Mouse (Mus musculus) E14TG2a.4 (cell line): ENCODE data around the gene Clp1.

ENCODE experiments used
- H3K27me3 ChIP-seq: 2 replicates; pipeline ENCODE4 v1.6.1; 2014; ENCODE audit warnings: low read length, control low read depth; ENCODE audit not compliant: insufficient read depth
- H3K36me3 ChIP-seq: 2 replicates; pipeline ENCODE4 v1.6.1; 2014; ENCODE audit warnings: low read length, control low read depth; ENCODE audit not compliant: insufficient read depth
- H3K4me1 ChIP-seq: replicated peaks from 2 replicates; pipeline ENCODE4 v1.6.1; 2014; ENCODE audit warnings: low read depth, low read length, control low read depth
- H3K4me3 ChIP-seq: replicated peaks from 2 replicates; pipeline ENCODE4 v1.5.1; 2014; ENCODE audit warnings: mild to moderate bottlenecking, low read length
- H3K9me3 ChIP-seq: 2 replicates; pipeline ENCODE4 v1.6.1; 2014; ENCODE audit warnings: low read length, control low read depth
- CTCF ChIP-seq: conservative IDR thresholded peaks from 2 replicates; pipeline ENCODE4 v1.5.1; 2014; ENCODE audit warnings: low read length
- NANOG ChIP-seq: IDR thresholded peaks from 2 replicates; pipeline ENCODE4 v1.6.1; 2014; ENCODE audit warnings: borderline replicate concordance, low read length, mixed read lengths
- POU5F1 ChIP-seq: IDR thresholded peaks from 2 replicates; pipeline ENCODE4 v1.6.1; 2014; ENCODE audit warnings: low read length, borderline replicate concordance

The Clp1 gene

DNA sequence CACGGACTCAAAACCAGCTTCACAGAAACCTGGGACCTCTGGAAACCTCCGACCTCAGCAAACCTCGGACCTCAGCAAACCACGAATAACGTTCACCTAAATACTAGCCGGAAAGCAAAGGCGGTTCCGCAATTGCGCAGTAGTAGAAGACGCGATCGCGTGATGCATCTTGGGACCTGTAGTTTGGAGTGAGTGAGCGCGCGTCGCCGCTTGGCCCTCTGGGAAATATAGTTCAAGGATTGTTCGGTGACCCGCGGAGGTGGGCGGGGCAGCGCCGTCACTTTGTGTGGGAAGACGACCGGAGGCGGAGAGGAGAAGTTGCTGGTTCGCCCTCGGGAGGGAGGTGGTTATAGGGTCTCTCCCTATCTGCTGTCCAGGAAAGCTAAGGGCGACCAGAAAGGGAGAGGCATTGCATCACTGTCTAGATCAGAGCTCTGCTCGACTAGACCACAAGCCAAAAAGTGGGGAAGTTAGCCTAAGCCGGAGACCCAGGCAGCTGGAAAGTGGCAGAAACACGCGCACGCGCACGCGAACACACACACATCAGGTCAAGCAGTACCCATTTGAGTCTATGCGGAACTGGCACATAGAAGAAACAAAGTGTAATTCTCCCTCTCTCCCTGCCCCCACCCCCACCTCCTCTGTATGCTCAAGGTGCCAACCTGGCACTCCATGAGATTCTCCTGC lies at the start of gene Clp1:
Gene Clp1 (minus strand): TSS at position 179 of the 687 bp plus-strand sequence.
- TF ChIP-seq POU5F1 (no peak), CTCF (no peak), NANOG (no peak)
- Histone ChIP-seq H3K36me3 (peaks cover 36% of the 10 kb centered on the region), H3K4me3 (peak within 1 kb of the TSS; percentile 90), H3K9me3 (no peaks in the 10 kb centered on the region), H3K27me3 (peaks cover 18% of the 10 kb centered on the region), H3K4me1 (peaks cover 40% of the 10 kb centered on the region)

DNA sequence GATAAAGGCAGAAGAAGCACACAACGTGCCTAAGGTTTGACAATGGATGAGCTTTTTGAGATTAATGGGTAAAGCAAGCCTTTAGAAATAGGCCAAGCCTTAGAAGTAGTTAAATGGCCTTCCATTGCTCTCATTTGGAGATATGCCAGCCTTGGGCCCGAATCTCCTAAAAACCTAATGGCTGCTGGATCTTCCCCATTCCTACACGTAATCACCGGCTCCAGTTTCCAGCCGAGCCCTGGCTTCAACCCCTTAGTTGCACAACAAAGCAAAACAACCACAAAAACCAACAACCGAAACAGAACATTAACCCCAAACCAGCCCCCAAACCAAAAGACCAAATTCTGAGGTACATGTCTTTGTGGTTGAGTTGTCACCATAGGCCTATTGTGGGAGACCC lies 48.5 kb upstream of the Clp1 start:
- Histone ChIP-seq H3K4me1 (peaks cover 36% of the 10 kb centered on the region), H3K9me3 (no peaks in the 10 kb centered on the region), H3K36me3 (no peaks in the 10 kb centered on the region), H3K27me3 (peaks cover 15% of the 10 kb centered on the region), H3K4me3 (peak overlapping the region; percentile 18; the same call in 1 of the 2 replicates)
- TF ChIP-seq POU5F1 (no peak), CTCF (no peak), NANOG (no peak)

DNA sequence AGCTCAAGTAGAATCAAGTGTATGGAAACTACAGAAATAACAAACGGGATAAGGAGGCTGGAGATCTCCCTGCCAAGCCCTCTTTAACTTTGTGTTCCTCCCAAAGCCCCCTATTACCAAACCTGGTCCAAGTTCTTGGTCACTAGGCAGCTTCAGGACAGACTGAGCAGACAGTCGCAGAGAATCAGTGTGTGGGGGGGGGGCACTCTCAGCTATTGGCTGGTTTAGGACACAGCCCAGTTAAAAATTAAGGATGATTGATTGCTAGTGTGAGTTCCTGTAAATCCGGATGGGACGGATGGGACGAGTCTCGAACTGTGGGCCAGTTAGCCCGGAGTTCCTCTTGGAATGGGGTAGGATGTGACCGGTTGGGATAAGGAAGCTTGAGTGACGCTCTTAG lies 48.1 kb upstream of the Clp1 start, which contains the start of gene Serping1:
Gene Serping1 (minus strand): TSS at position 204 of the 400 bp plus-strand sequence.
- Histone ChIP-seq H3K36me3 (no peaks in the 10 kb centered on the region), H3K4me1 (peaks cover 36% of the 10 kb centered on the region), H3K4me3 (peak within 1 kb of the TSS; percentile 69), H3K9me3 (no peaks in the 10 kb centered on the region), H3K27me3 (peaks cover 18% of the 10 kb centered on the region)
- no peak for TF ChIP-seq CTCF
- no peak for TF ChIP-seq NANOG
- TF ChIP-seq POU5F1, result no peak

DNA sequence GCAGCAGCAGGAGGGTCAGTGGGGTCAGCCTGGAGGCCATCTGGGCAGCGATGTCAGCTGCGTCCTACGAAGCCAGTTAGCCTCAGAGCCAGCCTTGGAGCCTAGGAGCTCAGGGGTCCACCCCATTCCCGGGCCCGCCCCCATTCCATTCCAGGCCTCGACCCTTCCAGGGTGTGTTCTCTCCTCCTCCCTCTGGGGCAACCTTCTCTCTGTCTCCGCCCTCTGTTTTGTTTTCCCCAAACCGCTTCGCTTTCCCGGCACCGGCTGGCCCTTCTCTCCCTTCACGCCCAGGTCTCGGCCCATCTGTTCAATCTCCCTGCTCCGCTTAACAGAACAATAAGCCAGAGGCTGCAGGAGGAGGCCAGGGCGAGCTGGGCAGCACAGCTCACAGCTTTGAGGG lies 47.6 kb upstream of the Clp1 start:
- Histone ChIP-seq H3K27me3 (peaks cover 22% of the 10 kb centered on the region), H3K4me1 (peaks cover 36% of the 10 kb centered on the region), H3K36me3 (peaks cover 2% of the 10 kb centered on the region; the same call in 1 of the 2 replicates), H3K9me3 (no peaks in the 10 kb centered on the region), H3K4me3 (peak overlapping the region; percentile 69)
- TF ChIP-seq POU5F1 (no peak), CTCF (no peak), NANOG (no peak)

DNA sequence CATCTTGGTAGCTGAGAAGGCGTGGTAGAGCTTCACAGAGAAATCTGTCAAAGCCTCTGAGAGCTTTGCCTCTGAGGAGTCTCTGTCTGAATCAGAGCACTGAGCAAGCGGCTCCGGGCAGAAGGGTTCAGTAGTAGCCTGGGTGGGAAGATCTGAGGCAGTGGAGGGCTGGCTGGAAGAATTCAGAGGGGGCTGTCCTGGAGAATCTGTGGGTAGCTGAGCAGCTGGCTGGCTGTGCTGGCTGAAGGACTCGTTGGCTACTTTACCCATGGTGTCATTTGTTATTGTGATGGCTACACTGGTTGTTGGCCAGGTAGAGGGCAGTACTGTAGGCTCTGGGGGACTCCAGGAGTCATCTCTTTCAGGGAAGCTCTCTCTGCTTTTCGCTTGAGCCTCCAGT lies 46.0 kb upstream of the Clp1 start:
- no peak for TF ChIP-seq POU5F1
- TF ChIP-seq NANOG, result no peak
- no peak for TF ChIP-seq CTCF
- Histone ChIP-seq H3K9me3 (no peaks in the 10 kb centered on the region), H3K4me3 (no peak overlapping the region), H3K27me3 (peaks cover 26% of the 10 kb centered on the region), H3K4me1 (peaks cover 29% of the 10 kb centered on the region), H3K36me3 (peaks cover 3% of the 10 kb centered on the region; the same call in 1 of the 2 replicates)

DNA sequence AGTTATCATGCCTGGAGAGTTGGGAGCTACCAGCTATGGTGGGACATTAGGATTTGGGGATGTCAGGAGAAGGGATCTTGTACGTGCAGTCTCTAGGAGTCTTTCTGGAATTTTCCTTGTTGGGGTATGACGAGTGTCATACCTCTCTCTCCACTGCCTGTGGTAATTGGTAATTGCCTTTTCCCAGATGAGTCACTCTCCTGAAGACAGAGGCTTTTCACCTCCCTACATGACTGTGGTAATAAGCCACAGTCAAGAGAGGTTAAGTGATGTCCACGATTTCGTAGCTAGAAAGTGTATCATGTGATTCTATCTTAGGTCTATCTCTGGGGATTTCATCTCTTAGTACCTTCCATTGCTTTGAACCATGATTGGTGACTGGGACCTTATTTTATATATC lies 45.3 kb upstream of the Clp1 start:
- Histone ChIP-seq H3K4me1 (peaks cover 29% of the 10 kb centered on the region), H3K36me3 (peaks cover 3% of the 10 kb centered on the region; the same call in 1 of the 2 replicates), H3K9me3 (no peaks in the 10 kb centered on the region), H3K4me3 (no peak overlapping the region), H3K27me3 (peaks cover 28% of the 10 kb centered on the region)
- TF ChIP-seq CTCF, result no peak
- no peak for TF ChIP-seq POU5F1
- TF ChIP-seq NANOG, result no peak

DNA sequence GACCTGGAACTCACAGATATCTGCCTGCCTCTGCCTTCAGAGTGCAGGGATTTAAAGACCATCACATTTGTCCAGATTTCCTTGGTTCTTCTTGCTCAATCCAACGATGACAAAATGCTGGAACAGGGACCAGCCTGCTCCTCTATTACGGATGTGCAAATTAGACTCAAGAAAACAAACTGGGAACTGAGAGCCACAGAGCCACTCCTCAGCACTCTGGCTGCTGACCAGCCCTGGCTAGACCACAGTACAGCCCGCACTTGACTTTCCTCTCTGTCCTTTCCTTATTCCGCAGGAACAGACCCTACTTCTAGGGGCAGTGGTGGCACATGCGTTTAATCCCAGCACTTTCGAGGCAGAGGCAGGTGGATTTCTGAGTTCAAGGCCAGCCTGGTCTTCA lies 43.4 kb upstream of the Clp1 start:
- no peak for TF ChIP-seq CTCF
- no peak for TF ChIP-seq NANOG
- no peak for TF ChIP-seq POU5F1
- Histone ChIP-seq H3K36me3 (peaks cover 13% of the 10 kb centered on the region), H3K27me3 (peaks cover 36% of the 10 kb centered on the region), H3K4me1 (peaks cover 18% of the 10 kb centered on the region), H3K9me3 (no peaks in the 10 kb centered on the region), H3K4me3 (no peak overlapping the region)

DNA sequence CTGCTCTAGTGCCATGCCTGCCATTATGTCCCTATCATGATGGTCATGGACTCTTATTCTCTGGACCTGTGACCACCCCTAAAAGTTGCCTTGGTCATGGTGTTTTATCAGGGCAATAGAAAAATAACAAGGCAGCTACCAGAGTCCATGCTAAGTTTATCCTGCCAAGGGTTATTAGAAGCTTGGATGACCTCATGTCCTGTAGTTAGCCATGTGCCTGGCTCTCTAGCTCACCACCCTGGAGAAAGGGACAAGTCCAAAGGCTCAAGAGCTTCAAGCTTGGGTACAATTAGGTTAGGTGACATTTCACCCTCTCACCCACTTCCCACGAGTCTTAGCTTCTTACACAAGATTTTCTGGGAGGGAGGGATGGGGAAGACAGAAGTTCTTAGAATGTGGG lies 35.7 kb upstream of the Clp1 start:
- Histone ChIP-seq H3K4me3 (no peak overlapping the region), H3K36me3 (peaks cover 16% of the 10 kb centered on the region; the same call in 1 of the 2 replicates), H3K9me3 (no peaks in the 10 kb centered on the region), H3K27me3 (peaks cover 25% of the 10 kb centered on the region), H3K4me1 (peaks cover 33% of the 10 kb centered on the region)
- TF ChIP-seq NANOG (no peak), CTCF (no peak), POU5F1 (no peak)
